Mouse (Mus musculus) mouse embryonic stem cell (cell line): Measurements from ENCODE around the gene Pigx.

ENCODE experiments used
- in situ Hi-C, 2 experiments: fragments of 300-500 bp; cut with MboI; formaldehyde crosslinking; loops; 1 replicate in 1 of 2; 3 replicates in 1 of 2; pipeline ENCODE4 v1.14.3; 2019 to 2020; ENCODE audit warnings: low sequenced_read_pairs in 2 of 2, low pct_unique_long_range_greater_than_20kb in 1 of 2, mixed read lengths in 1 of 2; ENCODE audit not compliant: unreplicated experiment in 1 of 2

Pigx gene

GRCm38 (mm10) chr16:32068389-32069300 lies 30.9 kb downstream of the Pigx start:
- in situ Hi-C loops: no loop called here

- in situ Hi-C loops: no loop called here
These were observed 32.6 kb downstream of the Pigx start for GRCm38 (mm10) chr16:32066899-32067298.

GRCm38 (mm10) chr16:32063900-32064299 lies 35.6 kb downstream of the Pigx start:
- in situ Hi-C loops: no loop called here

GRCm38 (mm10) chr16:32062226-32062625 lies 37.3 kb downstream of the Pigx start:
- in situ Hi-C loops: no loop called here

GRCm38 (mm10) chr16:32059840-32060523 lies 39.6 kb downstream of the Pigx start:
- in situ Hi-C loops: no loop called here

- in situ Hi-C loops: no loop called here
These were observed 40.7 kb downstream of the Pigx start for GRCm38 (mm10) chr16:32058817-32059216.

GRCm38 (mm10) chr16:32042367-32042766 lies 57.2 kb downstream of the Pigx start:
- in situ Hi-C loops: no loop called here
